Mouse (Mus musculus) thymus, postnatal 14 days (tissue): Measurements from ENCODE around the gene Selenoh.

ENCODE experiments used
- DNase-seq: peaks from one replicate; pipeline ENCODE4 v3.0.0; 2021

Selenoh gene

DNA sequence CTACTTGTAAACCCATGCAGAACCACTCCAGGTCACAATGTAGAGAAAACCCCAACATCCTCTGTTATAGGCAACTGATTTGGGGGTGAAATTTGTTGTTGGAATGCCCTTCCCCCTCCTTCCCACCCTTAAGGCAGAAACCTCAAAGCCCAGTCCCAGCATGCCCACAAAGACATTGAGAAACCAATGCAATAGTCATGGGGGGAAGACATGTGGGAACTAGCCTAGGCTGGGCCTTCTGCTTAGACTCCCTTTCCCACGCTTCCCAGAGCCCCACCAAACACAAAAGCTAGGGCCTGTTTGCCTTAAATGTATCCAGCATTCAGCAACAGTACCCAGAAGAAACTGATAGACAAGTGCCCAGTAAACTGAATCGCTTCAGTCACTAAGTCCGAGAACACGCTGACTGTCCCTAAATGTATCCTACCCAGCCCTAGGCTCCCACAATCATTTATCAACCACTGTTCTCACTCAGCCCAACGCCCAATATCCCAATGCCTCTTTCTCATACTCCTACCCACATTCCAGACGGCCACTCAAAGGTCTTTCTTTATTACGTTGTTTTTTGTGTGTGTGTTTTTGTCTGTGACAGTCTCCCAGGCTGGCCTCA lies 44.1 kb downstream of the Selenoh start:
- DNase-seq: no peak

DNA sequence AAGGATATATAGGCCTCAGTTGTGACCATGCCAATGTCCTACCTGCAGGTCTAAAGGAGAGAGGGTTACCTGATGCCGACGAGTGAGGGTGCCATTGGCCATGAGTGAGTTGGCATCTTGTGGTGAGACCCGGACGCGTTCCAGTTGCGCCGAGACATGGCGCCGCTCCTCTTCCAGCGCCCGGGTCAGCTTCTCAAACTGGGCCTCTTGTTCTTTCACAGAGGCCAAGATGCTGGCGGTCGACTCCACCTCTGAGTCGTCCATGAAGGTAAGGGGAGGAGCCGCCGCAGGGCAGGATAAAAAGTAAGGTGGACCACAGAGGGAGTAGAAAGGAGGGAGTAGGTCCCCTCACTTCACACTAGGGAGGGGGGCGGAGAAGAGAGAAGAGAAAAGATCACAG lies 46.4 kb downstream of the Selenoh start:
- no peak for DNase-seq

GRCm38 (mm10) chr2:84623428-84624119 lies 47.0 kb downstream of the Selenoh start:
- DNase-seq: no peak

DNA sequence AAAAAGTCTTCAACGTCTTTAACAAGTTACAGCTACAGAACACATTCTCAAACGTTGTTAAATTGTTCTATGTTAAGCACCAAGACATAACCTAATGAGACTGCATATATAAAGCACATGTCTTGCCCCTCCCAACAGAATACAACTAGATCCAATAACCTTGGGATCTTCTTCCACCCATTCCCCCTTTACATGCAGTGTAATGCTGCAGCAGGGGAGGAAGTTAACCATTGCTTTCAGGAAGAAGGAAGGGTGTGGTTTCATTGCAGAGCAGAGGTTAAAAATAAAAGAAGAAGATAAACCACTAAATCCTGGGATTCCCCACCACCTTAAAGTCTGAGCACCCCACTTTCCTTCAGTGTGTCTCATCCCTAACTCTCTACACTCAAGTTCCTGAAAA lies 47.9 kb downstream of the Selenoh start:
- no peak for DNase-seq

- DNase-seq: no peak
Observed at GRCm38 (mm10) chr2:84619646-84620340, 50.8 kb downstream of the Selenoh start.
